Mouse (Mus musculus) ES-E14 (cell line): Measurements from ENCODE around the gene Katnb1. TPM values are rescaled to one million over a fixed set of nuclear protein-coding genes. Genes with fewer than 3 reads are reported as not detected.

Experiments
- DNase-seq: peaks from one replicate; pipeline ENCODE4 v3.0.0-alpha.2; 2013; ENCODE audit warnings: low read depth, low spot score
- H3K27ac ChIP-seq: 2 replicates; pipeline ENCODE4 v1.5.1; 2012; ENCODE audit warnings: low read depth, mild to moderate bottlenecking, low read length, moderate library complexity, mixed read lengths; ENCODE audit not compliant: poor library complexity, insufficient read depth, severe bottlenecking
- H3K36me3 ChIP-seq: 2 replicates; pipeline ENCODE4 v1.6.1; 2012; ENCODE audit warnings: mild to moderate bottlenecking, low read length, moderate library complexity, mixed read lengths; ENCODE audit not compliant: control insufficient read depth, poor library complexity, insufficient read depth, severe bottlenecking
- H3K4me1 ChIP-seq, 2 experiments: fragments of 150-350 bp in 1 of 2; sonication (generic) in 1 of 2; 2 replicates each; pipeline ENCODE4 v1.6.1; 2012; ENCODE audit warnings: low read length in 2 of 2, mild to moderate bottlenecking in 1 of 2, mixed read lengths in 1 of 2; ENCODE audit not compliant: control insufficient read depth in 2 of 2, insufficient read depth in 2 of 2, poor library complexity in 1 of 2
- H3K4me3 ChIP-seq, 2 experiments: fragments of 150-350 bp in 1 of 2; sonication (generic) in 1 of 2; 2 replicates each; pipeline ENCODE4 v1.5.1; 2012; ENCODE audit warnings: low read length in 2 of 2, low read depth in 1 of 2, mild to moderate bottlenecking in 1 of 2, mixed read lengths in 1 of 2; ENCODE audit not compliant: insufficient read depth in 1 of 2, poor library complexity in 1 of 2, severe bottlenecking in 1 of 2
- H3K9ac ChIP-seq: 2 replicates; pipeline ENCODE4 v1.6.1; 2012; ENCODE audit warnings: low read depth, mild to moderate bottlenecking, low read length, mixed read lengths; ENCODE audit not compliant: poor library complexity, insufficient read depth, severe bottlenecking
- H3K9me3 ChIP-seq: fragments of 150-350 bp; sonication (generic); 2 replicates; pipeline ENCODE4 v1.6.1; 2012; ENCODE audit warnings: low read depth, mild to moderate bottlenecking, low read length; ENCODE audit not compliant: control insufficient read depth, insufficient read depth
- CHD2 ChIP-seq: IDR thresholded peaks from 2 replicates; pipeline ENCODE4 v1.6.1; 2014; ENCODE audit warnings: mild to moderate bottlenecking, low read depth, low read length, inconsistent platforms
- HCFC1 ChIP-seq: IDR thresholded peaks from 2 replicates; pipeline ENCODE4 v1.6.1; 2012; ENCODE audit warnings: low read length, inconsistent platforms, borderline replicate concordance; ENCODE audit not compliant: insufficient read depth
- MAFK ChIP-seq: IDR thresholded peaks from 2 replicates; pipeline ENCODE4 v1.6.1; 2014; ENCODE audit warnings: mild to moderate bottlenecking, low read depth, low read length, inconsistent platforms; ENCODE audit not compliant: insufficient read depth
- ZC3H11A ChIP-seq: IDR thresholded peaks from 2 replicates; pipeline ENCODE4 v1.6.1; 2012; ENCODE audit warnings: low read depth, mild to moderate bottlenecking, inconsistent platforms, low read length, borderline replicate concordance
- ZNF384 ChIP-seq: IDR thresholded peaks from 2 replicates; pipeline ENCODE4 v1.6.1; 2012; ENCODE audit warnings: low read depth, low read length, inconsistent platforms
- in situ Hi-C, 2 experiments: fragments of 600-800 bp; cut with MboI; formaldehyde crosslinking; loops; one replicate each; pipeline ENCODE4 v1.15.1; 2025; ENCODE audit warnings: low sequenced_read_pairs in 2 of 2, inconsistent platforms in 1 of 2; ENCODE audit not compliant: unreplicated experiment in 2 of 2
- total RNA-seq: library from RNA; depleted of rRNA; stranded (reverse); fragments of 300-350 nt; gene quantifications from 2 replicates; pipeline ENCODE4 v1.2.3, GENCODE M21; 2012

Gene Katnb1
- total RNA-seq, 1 experiment: 23.5 TPM

DNA sequence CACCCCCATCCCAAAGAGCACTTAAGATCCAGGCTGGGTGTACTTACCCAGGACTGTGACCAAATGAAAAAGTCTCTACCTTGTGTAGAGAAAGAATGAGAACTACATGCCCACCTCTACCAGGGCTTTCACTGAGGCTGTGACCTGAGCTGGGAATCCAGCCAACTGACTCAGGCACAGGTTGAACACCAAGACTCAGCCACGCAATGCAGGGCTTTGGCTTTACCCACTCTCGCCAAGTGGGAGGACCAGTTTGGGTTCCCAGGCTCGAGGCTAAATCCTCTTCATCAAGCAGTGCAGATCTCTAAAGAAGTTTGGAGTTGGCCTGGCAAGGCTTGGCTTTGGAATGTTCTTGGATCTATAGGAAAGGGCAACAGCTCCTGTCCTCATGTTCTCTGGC is 5.5 kb upstream of the Katnb1 start:
- Histone ChIP-seq H3K9ac (no peak overlapping the region), H3K36me3 (no peaks in the 10 kb centered on the region), H3K4me1 (peaks cover 2 to 4% of the 10 kb centered on the region in 2 experiments; a peak in 1 of 4 replicates), H3K9me3 (no peaks in the 10 kb centered on the region), H3K4me3 (no peak overlapping the region), H3K27ac (no peak overlapping the region)
- TF ChIP-seq ZC3H11A (no peak), CHD2 (no peak), HCFC1 (no peak), MAFK (no peak), ZNF384 (no peak)
- DNase-seq: no peak
- in situ Hi-C loops: no loop called here

DNA sequence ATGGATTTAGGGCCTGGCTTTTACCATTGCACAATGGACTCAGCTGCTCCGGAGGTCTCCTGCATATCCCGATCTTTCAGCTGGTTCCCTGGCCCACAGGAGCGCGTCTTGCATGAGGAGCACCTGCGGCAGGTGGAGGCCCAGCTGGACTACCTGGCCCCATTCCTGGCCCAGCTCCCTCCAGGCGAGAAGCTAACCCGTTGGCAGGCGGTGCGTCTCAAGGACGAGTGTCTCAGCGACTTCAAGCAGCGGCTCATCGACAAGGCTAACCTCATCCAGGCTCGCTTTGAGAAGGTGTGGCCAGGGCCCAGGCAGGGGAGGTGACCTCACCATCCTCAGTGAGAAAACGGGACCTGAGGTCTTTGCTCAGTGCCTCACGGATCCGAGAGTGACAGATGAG is 4.8 kb upstream of the Katnb1 start:
- Histone ChIP-seq H3K4me1 (peaks cover 2 to 4% of the 10 kb centered on the region in 2 experiments; a peak in 1 of 4 replicates), H3K9ac (no peak overlapping the region), H3K27ac (no peak overlapping the region), H3K36me3 (no peaks in the 10 kb centered on the region), H3K4me3 (no peak overlapping the region), H3K9me3 (no peaks in the 10 kb centered on the region)
- TF ChIP-seq CHD2 (no peak), MAFK (no peak), ZC3H11A (no peak), HCFC1 (no peak), ZNF384 (no peak)
- in situ Hi-C loops: no loop called here
- no peak for DNase-seq

DNA sequence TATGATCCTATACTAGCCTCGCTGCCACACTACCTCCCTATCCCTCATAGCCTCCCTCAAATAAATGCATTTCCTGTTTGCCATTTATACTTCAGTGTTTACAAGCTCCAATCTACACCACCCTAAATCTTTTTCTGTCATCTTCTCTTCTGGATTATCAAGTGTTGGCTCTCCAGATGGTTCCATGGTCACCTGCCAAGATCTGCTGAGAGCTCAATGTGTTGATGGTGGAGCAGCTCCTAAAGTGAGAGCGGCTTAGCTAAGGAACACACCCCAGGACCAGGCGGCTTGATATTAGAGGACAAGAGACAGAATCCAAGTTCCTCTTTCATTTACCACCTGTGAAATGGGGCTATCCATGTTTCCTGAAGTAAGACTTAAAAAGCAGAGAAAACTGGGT is 2.9 kb upstream of the Katnb1 start:
- Histone ChIP-seq H3K36me3 (no peaks in the 10 kb centered on the region), H3K9me3 (no peaks in the 10 kb centered on the region), H3K4me3 (no peak overlapping the region), H3K9ac (no peak overlapping the region), H3K4me1 (peaks cover 4% of the 10 kb centered on the region in 2 experiments; a peak in 1 of 4 replicates), H3K27ac (no peak overlapping the region)
- no peak for TF ChIP-seq HCFC1
- TF ChIP-seq ZNF384: no peak
- no peak for TF ChIP-seq ZC3H11A
- TF ChIP-seq MAFK: no peak
- TF ChIP-seq CHD2: no peak
- DNase-seq: no peak
- in situ Hi-C loops: no loop called here

DNA sequence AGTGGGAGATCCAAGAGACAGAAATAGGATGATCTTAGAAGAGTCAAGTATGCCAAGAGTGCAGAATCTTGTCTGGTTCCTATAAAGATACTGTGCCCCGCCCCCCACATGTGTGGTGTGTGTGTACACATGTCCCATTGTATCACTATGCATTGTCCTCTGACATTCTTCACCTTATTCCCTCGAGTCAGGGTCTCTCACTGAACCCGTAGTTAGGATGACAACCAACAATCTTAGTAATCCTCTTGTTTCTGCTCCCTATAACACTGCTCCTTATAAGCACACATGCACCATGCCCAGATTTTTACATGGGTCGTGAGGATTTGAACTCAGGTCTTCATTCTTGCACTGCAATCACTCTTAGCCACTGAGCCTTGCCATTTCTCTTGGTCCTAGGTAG is 1.7 kb upstream of the Katnb1 start:
- H3K4me1 ChIP-seq: peaks cover 4% of the 10 kb centered on the region in 2 experiments; a peak in 1 of 4 replicates
- TF ChIP-seq ZC3H11A: no peak
- no peak for TF ChIP-seq HCFC1
- no peak for TF ChIP-seq ZNF384
- TF ChIP-seq MAFK: no peak
- DNase-seq: no peak
- no peak overlapping the region for H3K4me3 ChIP-seq
- H3K36me3 ChIP-seq: no peaks in the 10 kb centered on the region
- H3K9ac ChIP-seq: no peak overlapping the region
- in situ Hi-C loops: no loop called here
- H3K9me3 ChIP-seq: no peaks in the 10 kb centered on the region
- no peak overlapping the region for H3K27ac ChIP-seq

DNA sequence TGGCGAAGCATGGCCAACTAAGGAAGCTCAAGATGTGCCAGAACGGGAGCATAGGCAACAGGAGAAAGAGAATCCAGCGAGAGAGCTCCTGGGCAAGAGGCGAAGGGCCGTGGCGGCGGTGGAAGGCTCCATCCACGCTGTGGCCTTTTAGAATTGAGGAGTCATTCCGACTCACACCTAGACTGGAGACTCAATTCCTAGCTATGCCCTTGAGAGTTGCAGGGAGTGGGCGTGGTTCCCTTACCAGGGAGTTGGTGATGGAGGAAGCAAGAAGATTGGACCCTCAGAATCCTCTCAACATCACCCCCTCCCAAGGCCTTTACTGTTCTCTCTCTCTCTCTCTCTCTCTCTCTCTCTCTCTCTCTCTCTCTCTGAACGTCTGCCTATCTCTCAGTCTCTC is 664 bp downstream of the Katnb1 start:
- Histone ChIP-seq H3K9ac (peak overlapping the region; percentile 84), H3K4me1 (peaks cover 5 to 12% of the 10 kb centered on the region in 2 experiments; a peak in 1 of 4 replicates), H3K36me3 (no peaks in the 10 kb centered on the region; the same call in 1 of the 2 replicates), H3K9me3 (no peaks in the 10 kb centered on the region), H3K27ac (no peak overlapping the region), H3K4me3 (peak overlapping the region; percentile 88 to 95)
- no peak for DNase-seq
- in situ Hi-C loops: no loop called here
- no peak for TF ChIP-seq HCFC1
- TF ChIP-seq ZNF384: no peak
- no peak for TF ChIP-seq CHD2
- TF ChIP-seq ZC3H11A: no peak
- no peak for TF ChIP-seq MAFK
